Comparison of ENCODE assay signal across 8 mouse cellular contexts in the genomic region with DNA sequence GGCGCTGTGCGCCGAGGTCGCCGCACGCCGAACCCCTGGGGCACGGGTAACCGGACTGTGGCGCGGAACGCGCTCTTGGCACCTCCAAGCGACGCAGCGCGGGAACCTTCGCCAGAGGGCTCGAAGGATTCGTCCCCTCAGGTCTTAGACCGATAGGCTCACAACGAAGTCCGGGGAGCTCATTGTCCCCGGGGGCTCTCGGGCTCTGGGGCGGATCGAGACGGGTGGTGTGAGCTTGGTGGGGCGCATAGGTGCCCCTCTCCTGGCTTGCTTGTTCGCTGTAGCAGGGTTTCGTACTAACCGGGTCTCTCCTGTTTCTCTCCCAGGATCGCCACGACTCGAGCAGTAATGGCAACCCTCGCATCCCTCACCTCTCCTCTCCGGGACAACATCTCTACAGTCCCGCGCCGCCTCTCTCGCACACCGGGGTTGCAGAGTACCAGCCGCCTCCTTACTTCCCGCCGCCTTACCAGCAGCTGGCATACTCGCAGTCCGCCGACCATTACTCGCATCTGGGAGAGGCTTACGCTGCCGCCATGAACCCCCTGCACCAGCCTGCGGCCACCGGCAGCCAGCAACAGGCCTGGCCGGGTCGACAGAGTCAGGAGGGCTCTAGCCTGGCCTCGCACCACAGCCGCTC. TPM values are rescaled to one million over a fixed set of nuclear protein-coding genes. Genes with fewer than 3 reads are reported as not detected.
DNase-seq lines count a peak whose midpoint lies in the region; ATAC-seq lines count a peak whose summit lies in the region.

No protein-coding gene starts in this region.

- H3K36me3 ChIP-seq in kidney, embryonic 14.5 days (ENCODE audit: control insufficient read depth, insufficient read depth, low read length), result no peaks in the 10 kb centered on the region
- peaks cover 7% of the 10 kb centered on the region; the same call in 1 of the 2 replicates for H3K36me3 ChIP-seq in forebrain, embryonic 14.5 days (ENCODE audit: control insufficient read depth, insufficient read depth, low read length)
- no peaks in the 10 kb centered on the region for H3K36me3 ChIP-seq in midbrain, embryonic 12.5 days

- H3K4me2 ChIP-seq in kidney, embryonic 14.5 days (replicated peaks; ENCODE audit: low read depth, low read length), result peak overlapping the region; percentile 60
- peak overlapping the region; percentile 65 for H3K4me2 ChIP-seq in forebrain, embryonic 14.5 days (ENCODE audit: low read length)
- peak overlapping the region; percentile 56 for H3K4me2 ChIP-seq in midbrain, embryonic 12.5 days (replicated peaks)

- no peak overlapping the region for H3K27ac ChIP-seq in kidney, embryonic 14.5 days (ENCODE audit: low read depth, low read length)
- peak overlapping the region; percentile 65 for H3K27ac ChIP-seq in forebrain, embryonic 14.5 days (ENCODE audit: low read depth, low read length)
- no peak overlapping the region for H3K27ac ChIP-seq in midbrain, embryonic 12.5 days (replicated peaks)

- ATAC-seq in kidney, embryonic 14.5 days (ENCODE audit: low FRiP score, low TSS enrichment), result no peak
- ATAC-seq in forebrain, embryonic 14.5 days, result no peak
- no peak for ATAC-seq in midbrain, embryonic 12.5 days (ENCODE audit: low FRiP score, low read depth)
- ATAC-seq in megakaryocyte progenitor cell, adult 5-6 weeks (replicated peaks; ENCODE audit: poor library complexity), result no peak

- no peak for DNase-seq in kidney, postnatal 25 days
- DNase-seq in ZHBTc4 (ENCODE audit: low read depth, low spot score), result peak; percentile 48
- peak; percentile 43 for DNase-seq in forebrain, embryonic 14.5 days (ENCODE audit: low spot score)
- DNase-seq in adrenal gland, postnatal 36 days, result no peak
- DNase-seq in frontal cortex, postnatal 10 days (ENCODE audit: low spot score in 2 of 2), result no peak

- peaks cover 90% of the 10 kb centered on the region for H3K27me3 ChIP-seq in kidney, embryonic 14.5 days (ENCODE audit: control insufficient read depth, insufficient read depth, low read length)
- H3K27me3 ChIP-seq in forebrain, embryonic 14.5 days (replicated peaks; ENCODE audit: control insufficient read depth, insufficient read depth, low read length), result peaks cover 62% of the 10 kb centered on the region
- peaks cover 100% of the 10 kb centered on the region for H3K27me3 ChIP-seq in midbrain, embryonic 12.5 days

- H3K9ac ChIP-seq in kidney, embryonic 14.5 days (ENCODE audit: low read depth, low read length), result 0 out of 2 replicates have a peak overlapping the region, but pooled peaks have one; percentile 2
- peak overlapping the region; percentile 73 for H3K9ac ChIP-seq in forebrain, embryonic 14.5 days (ENCODE audit: low read length)
- peak overlapping the region; percentile 20; the same call in 1 of the 2 replicates for H3K9ac ChIP-seq in midbrain, embryonic 12.5 days (replicated peaks)

- peak overlapping the region; percentile 43 for H3K4me3 ChIP-seq in kidney, embryonic 14.5 days (ENCODE audit: low read length)
- peak overlapping the region; percentile 47 for H3K4me3 ChIP-seq in forebrain, embryonic 14.5 days (ENCODE audit: low read depth, low read length)
- peak overlapping the region; percentile 36 for H3K4me3 ChIP-seq in midbrain, embryonic 12.5 days

- peaks cover 9% of the 10 kb centered on the region for H3K4me1 ChIP-seq in kidney, embryonic 14.5 days (ENCODE audit: control insufficient read depth, insufficient read depth, low read length)
- H3K4me1 ChIP-seq in forebrain, embryonic 14.5 days (ENCODE audit: control insufficient read depth, insufficient read depth, low read length), result peaks cover 15% of the 10 kb centered on the region; the same call in 1 of the 2 replicates
- H3K4me1 ChIP-seq in midbrain, embryonic 12.5 days, result peaks cover 55% of the 10 kb centered on the region

- under 1% methylated on average over 57 of the region's 57 CpGs for WGBS in kidney, embryonic 14.5 days
- under 1% methylated on average over 57 of the region's 57 CpGs for WGBS in forebrain, embryonic 14.5 days
- under 1% methylated on average over 56 of the region's 57 CpGs for WGBS in midbrain, embryonic 12.5 days

- no peaks in the 10 kb centered on the region for H3K9me3 ChIP-seq in kidney, embryonic 14.5 days (ENCODE audit: control insufficient read depth, low read length)
- H3K9me3 ChIP-seq in forebrain, embryonic 14.5 days (replicated peaks; ENCODE audit: control insufficient read depth, low read length), result no peaks in the 10 kb centered on the region
- no peaks in the 10 kb centered on the region for H3K9me3 ChIP-seq in midbrain, embryonic 12.5 days

RNA-seq across cellular contexts. Expression of a gene that starts 1.8 kb away (rescaled TPM):
- 0.60 and 0.66 TPM in 2 replicates for polyA plus RNA-seq in kidney, embryonic 14.5 days (2014; fragmentation: Nextera tagmentation; extraction: Ambion mirVana)
- polyA plus RNA-seq in forebrain, embryonic 14.5 days (2014; fragmentation: Nextera tagmentation; extraction: Ambion mirVana), result 20.6 and 21.8 TPM in 2 replicates
- 2.9 and 3.1 TPM in 2 replicates for polyA plus RNA-seq in midbrain, embryonic 12.5 days (2016; fragmentation: Nextera tagmentation; extraction: Ambion mirVana)
- total RNA-seq in adrenal gland, postnatal 36 days (2021), result not detected
- not detected in 2 replicates for total RNA-seq in megakaryocyte progenitor cell, adult 5-6 weeks (2015)
- total RNA-seq in megakaryocyte progenitor cell, adult 5-6 weeks (2017), result not detected in 2 replicates

Comparison
In these comparisons a context has a peak if more than half of its experiments do, and no peak if none do; other contexts are left out.
1. H3K9ac ChIP-seq: peak in every context shown above with its lines; median percentile 73 in forebrain, embryonic 14.5 days; 20 in midbrain, embryonic 12.5 days; 2 in kidney, embryonic 14.5 days.
2. DNase-seq: peak in ZHBTc4 (single experiment) and forebrain, embryonic 14.5 days (single experiment); none in kidney, postnatal 25 days (0 of 2), adrenal gland, postnatal 36 days (0 of 2) and frontal cortex, postnatal 10 days (0 of 2).
3. Peak in every context shown above with its lines, with median percentiles within 50 percentile points of each other: H3K4me2 ChIP-seq and H3K4me3 ChIP-seq.